Mouse (Mus musculus): ENCODE measurements around the gene Tchp.
A peak's percentile ranks its signal among the peaks of the same experiment; 100 is the strongest.

The Tchp gene

DNA sequence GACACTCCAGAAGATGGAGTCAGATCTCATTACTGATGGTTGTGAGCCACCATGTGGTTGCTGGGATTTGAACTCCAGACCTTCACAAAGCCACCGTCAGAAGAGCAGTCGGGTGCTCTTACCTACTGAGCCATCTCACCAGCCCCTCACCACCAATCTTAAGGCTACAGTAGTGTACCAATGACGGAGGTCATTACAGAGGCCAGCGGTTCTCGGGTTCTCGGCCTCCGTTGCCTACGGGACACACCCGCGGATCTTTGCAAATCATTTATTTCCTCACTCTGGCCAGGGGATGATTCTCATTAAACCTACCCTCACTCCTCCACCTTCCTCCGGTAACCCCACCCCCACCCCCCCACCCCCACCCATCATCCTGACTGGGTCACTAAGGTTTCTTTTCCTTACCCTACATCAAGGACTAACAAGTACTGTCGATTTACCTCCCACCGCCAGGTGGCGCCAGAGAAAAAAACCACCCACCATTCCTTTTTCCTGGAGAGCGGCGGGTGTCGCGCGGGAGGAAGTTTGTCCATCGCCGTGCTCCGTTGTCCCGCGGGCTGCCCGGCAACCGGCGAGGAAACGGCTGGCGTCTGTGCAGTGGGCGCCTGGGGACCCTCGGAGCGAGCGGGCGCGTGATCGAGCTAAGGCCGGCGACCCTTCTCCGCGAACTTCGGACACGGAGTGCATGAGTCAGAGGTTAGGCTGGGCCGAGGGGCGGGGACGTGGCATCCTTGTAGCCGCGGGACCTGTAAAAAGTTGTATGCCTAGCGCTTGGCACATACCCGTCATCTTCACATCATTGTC lies at the start of gene Tchp:
Tchp (plus strand) TSS at position 496 of the 804 bp plus-strand sequence.
- DNase-seq, result peak; percentile 96

DNA sequence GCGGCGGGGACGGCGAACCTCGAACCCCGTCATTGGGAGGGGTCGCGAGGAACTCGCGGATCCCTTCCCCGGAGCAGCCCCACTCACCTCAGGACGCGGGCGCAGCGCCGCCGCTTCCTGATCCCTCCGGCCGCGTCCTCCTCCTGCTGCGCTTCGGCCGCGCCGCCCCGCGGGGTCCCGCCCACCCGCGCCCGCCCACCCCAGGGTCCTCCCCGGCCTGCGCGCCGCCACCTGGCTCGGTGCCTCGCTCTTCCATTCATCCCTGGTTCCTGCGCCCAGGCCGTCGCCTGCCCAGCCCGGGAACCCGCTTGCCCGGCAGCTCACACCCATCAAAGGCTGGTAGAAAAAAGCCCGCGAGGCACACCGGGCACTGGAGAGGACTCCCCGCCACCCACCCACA lies 49.3 kb upstream of the Tchp start, which contains the start of gene Trpv4:
Trpv4 (minus strand) TSS at position 167 of the 400 bp plus-strand sequence.
- no peak for DNase-seq

DNA sequence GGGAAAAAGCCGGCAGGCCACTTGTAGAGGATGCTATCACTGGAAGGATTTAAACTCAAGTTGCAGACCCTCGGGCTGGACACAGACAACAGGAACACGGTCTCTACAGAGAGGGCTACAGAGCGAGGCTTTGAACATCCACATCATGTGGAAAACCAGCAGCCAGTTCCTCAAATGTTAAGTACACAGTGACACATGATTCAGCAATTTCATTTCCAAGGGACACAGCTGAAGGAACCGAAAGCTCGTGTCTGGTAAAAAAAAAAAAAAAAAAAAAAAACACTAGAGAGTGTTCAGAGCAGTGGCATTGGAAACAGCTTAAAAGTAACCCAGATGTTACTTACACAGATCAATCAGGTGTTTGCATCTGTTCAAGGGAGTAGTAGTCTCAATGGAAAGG lies 46.5 kb upstream of the Tchp start:
- no peak for DNase-seq

DNA sequence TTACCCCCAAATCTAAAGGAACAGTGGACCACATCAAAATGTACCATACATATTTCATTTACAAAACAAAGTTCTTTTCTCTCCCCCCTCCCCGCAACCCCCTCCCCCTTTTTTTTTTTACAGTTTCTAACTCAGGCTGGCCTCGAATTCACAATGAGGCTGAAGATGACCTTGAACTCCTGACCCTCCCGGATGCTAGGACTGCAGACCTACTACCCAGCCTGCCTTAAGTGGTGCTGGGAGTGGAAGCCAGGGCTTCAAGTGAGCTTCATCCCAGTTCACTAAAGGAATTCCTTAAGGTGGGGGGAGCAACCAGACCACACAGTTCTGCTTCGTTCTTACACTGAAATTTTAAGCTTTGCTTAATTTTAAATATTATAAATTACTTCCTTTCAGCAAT lies 43.4 kb upstream of the Tchp start:
- no peak for DNase-seq

DNA sequence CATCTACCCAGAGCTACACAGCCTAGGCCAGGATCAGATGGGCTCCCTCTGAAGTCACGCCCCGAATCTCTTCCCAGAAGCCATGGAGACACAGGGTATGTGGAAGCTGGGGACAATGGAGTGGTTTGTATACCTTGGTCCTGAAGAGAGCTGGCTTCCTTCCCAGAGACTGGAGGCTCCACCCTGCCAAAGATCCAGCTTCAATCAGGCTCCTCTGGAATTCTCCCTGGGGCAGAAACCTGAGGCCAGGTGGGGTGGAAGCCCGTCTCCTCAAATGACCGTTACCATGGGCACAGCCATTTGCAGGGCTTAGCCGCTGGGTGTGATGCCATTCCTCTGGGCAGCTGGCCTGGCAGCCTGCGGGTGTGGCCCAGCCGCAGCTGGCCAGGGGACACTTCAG lies 42.8 kb upstream of the Tchp start:
- DNase-seq, result peak; percentile 71

DNA sequence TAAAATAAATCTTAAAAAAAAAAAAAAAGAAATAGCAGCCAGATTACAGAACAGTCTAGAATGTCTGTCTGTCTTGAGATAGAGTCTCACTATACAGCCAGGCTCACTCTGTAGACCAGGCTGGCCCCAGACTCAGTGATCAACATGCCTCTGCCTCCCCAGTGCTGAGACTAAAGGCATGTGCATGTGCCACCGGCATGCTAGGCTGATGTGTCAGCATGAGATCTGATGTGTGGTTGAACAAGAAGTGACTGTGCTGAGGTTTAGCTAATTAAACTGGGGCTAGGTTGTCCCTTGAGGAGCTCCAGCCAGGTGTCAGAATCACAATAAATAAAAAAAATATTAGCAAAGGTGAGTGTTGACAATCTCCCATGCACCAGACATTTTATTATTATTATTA lies 40.9 kb upstream of the Tchp start:
- DNase-seq, result no peak

DNA sequence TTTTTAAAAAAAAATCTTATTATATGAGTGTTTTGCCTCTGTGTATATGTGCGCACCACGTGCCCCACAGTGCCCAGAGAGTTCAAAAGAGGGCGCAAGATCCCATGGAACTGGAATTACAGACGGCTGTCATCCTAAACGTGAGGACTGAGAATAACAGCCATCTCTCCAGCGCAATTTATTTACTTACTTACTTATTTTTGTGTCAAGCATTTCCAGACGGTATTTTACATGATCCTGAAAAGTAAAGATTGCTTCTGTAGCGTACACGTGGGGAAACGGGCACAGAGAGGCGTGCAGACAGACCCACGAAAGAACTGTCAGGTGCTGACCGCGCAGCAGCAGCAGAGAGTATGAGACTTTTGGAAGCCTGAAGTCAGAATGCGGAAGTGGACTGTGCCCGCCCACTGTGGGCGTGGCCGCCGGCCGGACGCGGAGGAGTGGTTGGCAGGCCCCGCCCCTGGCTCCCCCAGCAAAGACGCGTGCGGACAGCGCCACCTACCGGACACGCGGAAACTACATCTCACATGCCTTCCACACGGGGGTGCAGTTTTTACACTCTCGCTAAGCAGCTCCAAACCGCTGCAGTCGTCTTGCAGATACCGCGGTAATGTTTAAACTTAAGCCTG lies 40.2 kb upstream of the Tchp start:
- DNase-seq, result peak; percentile 98

DNA sequence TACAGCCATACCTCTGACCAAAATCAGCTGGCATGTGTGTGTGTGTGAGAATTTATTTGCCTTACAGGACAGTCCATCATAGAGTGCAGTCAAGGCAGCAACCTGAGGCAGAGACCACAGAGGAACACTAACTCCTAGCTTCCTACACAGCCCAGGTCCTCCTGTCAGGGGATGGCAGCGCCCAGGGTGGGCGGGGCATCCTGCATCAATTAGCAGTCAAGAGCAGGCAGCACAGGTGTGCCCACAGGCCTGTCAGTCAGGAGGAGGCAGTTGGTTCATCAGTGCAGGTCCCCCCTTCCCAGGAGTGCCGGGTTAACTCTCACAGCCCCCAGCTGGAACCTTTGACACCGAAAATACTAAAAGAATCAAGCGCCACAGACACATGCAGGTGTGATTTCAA lies 38.5 kb upstream of the Tchp start:
- no peak for DNase-seq

DNA sequence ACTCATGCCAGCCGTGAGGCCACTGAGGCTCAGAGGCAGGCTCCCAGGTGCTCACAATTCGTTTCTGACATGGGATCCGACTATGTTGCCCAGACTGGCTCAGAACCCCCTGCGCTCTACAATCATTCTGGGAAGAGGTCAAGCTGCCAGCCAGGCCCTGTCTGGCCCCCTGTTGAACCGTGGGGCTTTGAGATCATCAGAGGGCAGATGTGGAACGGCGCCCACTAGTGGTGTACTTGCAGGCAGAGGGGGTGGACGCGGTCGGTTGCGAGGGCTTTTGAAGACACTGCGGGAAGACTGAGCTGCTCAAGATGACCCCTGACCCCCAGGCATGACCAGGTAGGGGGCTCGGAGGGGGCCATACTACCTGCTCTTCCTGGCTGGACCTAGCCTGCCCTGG lies 34.4 kb upstream of the Tchp start:
- no peak for DNase-seq

DNA sequence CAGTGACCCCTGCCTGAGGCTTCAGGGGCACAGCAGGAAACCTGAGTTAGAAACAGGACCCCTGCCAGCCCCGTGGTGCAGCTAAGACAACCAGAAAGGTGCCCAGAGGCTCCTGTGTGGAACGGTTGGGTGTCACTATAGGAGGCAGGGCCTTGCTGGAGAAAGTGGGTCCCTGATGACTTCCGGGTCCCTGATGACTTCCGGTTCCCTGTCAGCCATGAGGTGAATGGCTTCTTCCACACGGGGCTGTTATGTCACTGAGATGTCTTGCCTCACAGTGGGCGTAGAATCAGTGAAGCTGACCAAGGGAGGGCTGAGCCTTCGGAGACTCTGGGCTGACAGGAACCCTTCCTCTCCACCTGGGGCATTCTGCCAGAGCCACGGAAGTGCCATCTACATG lies 33.0 kb upstream of the Tchp start:
- DNase-seq, result no peak

DNA sequence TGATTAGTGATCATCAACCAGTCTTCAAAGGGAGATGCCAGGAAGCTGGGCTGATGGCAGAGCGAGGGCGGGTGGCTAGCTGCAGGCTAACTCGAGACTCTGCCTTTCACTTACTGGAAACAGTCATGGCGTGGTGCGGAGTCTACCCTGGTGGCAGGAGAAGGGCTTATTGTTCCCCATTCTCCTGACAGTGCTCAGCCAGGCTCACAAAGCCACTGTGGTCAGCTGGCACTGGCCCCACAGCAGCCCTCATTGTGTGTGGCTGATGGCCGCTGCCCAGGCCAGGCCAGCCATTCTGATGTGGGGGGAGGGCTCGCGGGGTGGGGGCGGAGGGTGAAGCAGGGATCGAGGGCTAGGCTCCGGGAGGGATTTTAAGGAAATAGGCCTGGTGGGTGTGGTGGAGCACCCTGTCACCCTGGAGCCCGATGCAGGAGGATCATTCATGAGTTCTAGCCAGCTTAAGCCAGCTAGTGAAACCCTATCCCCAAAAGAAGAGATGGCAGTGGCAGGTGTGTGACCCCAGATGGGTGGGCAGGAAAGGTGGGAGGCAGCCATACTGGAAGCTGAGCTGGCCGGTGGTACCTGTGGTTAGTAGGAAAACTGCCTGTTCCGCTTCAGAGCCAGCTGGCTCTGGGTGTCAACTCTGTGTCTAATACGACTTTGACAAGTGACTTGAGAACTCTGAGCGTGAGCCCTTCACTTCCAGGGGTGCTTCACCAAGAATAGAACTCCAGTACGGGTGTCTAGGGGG lies 27.5 kb upstream of the Tchp start:
- DNase-seq, result peak; percentile 19

DNA sequence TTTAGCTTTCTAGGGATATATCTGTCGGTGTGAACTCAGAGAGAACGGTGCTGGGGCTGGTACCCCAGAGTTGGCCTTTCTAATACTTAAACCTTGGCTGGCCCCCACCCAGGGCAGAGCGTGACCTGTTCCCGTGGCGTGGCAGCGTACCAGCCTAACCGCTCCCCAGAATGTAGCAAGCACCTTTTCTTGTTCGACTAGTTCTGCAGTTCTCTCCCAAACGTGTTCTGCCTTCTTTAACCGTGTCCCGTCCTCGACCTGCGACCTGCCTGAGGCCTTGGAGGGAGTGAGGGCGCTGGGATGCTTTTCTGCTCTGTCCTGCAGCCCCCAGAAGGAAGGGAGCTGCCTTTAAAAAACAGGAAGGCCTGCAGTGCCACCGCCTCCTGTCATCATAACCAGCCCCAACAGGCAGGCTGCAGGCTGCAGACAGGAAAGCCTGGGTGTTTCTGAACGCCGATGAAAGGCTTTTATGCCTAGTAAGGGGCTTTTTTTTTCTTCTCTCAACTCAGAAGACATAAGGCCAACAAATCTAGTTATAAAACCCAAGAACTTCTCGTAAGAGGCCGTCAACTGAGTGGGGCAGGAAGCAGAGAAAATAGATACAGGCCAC lies 26.8 kb upstream of the Tchp start:
- DNase-seq, result peak; percentile 35

DNA sequence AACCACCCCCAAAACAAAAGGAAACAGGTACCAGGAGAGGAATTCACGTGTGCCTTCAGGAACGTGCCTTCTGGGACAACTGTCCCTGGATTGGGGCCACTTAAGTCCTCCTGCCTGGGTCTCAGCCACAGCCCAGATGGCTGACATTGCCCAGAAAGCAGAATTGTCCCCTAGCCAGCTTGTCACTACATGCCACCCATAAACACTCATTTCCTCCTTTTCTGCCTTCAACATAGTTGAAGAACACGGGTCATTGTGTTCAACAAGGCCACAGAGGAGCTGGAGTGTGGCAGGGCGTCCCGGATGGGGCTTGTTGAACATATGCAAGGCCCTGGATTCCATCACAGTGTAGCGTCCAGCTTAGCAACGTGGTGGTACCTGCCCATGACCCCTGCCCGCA lies 25.8 kb upstream of the Tchp start:
- DNase-seq, result peak; percentile 69

DNA sequence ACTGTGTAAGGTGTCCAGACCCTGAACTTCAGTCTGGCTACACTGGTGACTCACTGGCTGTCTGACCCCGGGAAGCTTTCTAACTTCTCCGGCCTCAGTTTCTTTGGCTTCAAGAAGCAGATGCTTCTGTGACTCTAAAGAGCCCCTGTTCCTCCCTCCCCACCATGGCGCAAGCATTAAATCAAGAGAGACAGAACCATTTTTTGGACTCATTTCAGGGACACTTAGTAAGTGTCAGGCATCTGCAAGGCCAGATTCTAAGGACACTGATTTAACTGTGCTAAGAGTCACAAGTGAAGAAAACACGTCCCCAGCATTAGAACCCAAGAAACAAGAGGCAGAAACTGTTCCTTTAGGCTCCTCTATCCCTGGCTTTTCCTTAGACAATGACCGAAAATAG lies 21.6 kb upstream of the Tchp start:
- no peak for DNase-seq

DNA sequence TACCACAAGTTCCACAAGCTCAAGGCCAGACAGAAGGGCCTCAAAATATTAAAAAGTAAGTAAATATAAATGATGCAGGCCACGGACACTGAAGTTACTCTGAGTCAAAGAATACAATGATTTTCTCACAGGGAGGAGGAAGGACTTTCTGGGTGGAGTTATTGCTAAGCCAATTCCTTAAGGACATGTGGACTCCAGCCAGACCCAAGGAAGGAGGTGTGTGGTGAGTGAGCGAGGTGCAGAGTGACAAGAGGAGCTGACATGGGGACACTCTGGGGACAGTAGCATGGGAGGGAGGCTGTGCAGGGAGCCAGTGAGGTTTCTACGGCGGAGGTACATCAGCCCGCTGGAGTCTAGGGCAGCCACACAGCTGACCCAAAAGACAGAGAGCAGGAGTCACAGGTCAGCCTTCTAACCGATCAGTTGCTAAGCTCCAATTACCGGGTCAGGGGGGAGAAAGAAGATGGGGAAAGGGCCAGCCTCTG lies 20.8 kb upstream of the Tchp start:
- peak; percentile 37 for DNase-seq

DNA sequence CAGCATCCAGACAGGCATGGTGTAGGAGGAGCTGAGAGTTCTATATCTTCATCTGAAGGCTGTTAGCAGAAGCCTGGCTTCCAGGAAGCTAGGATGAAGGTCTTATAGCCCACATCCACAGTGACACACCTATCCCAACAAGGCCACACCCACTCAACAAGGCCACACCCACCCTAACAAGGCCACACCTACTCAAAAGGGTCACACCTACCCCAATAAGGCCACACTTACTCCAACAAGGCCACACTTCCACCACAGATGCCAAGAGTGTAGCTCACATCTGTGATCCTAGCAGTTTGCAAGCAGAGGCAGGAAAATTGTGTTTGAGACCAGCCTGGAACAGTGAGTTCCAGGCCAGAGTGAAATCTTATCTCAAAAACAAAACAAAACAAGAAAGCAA lies 19.7 kb upstream of the Tchp start:
- peak; percentile 29 for DNase-seq

DNA sequence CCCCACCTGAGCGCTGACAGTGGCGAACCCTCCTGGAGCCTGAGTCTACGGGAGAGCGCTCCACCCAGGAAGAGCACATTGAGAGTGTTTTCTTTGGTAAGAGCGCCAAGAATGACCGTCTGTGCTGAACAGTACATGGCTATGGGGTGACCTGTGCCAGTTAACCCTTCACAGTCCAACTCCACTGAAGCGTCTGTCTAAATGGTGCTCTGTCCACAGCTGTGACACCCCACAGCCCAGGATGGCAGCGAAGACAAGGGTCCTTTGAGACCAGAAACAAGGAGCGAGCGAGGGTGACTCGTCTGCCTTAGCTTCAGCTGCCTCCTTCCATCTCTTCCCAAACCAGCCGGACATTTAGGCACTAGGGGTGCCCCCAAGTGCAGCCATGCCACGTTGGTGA lies 18.9 kb upstream of the Tchp start:
- no peak for DNase-seq

DNA sequence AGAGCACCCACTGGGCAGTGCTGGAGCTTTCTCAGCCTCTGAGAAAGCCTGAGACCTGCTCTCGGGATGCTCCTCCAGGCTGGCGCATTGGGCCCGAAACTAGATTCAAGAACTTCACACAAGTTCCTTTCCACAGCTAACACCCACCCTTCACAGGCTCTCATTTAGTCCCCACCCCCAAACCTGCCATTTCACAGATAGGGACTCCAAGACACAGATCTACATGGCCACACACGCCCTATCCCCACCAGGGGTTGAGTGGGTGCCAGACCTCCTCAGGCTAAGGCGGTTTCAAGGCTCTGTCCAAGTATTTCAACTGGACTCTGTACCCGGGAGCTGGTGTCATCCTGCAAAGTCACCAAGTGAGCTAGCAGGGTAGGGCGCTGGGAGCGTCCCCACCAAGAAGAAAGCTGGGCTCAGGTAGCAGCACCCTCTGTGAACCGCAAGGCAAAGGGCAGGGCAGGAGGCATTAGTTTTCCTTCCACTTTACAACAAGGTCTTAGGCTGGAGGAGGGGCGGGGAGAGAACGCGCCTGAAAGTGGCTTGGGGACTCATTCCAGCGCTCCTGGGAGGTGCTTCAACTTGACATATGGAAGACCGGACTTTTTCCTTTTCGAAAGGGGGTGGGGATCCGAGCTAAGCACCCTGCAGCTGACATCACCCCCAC lies 17.7 kb upstream of the Tchp start:
- peak; percentile 58 for DNase-seq

DNA sequence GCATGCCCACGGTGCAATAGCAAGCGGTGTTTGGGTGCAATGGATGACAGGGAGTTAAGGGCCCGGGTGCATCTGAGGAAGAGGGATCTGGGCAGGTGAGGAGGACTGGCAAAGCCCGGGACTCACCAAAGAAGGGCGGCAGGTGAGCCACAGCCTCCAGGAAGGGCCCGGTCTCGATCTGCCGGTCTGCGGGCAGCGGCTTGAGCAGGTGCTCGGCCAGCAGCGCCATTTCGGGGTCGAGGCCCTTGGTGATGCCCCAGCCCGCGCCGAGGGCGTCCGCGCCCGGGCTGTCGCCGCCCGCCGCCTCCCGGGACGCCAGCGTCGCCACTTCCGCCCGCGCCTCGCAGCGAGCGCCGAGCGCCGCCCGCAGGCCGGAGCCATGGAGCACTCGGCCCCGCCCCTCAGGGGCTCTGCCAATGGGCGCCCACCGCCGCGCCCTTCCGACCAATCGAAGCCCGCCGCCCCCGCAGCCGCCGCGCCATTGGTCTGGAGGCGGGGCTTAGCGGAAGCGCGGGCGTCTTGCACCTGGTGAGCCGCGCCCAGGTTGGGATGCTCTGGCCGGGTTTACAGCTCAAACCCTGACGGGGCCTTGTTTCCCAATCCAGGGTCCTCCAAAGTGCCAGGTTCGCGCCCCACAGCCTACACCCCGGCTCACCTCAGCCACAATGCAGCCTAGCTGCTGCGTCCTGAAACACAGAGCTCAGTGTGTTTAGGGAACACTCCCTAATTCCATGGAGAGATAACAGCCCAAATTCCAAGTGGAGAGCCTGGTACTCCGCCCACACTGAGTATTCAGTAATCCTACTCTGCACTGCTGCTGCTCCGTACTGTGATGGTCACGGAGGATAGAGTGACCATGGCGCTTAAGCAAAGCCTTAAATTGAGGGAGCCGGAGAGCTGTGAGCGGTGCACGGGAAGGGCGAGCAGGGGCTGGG lies 16.7 kb upstream of the Tchp start, which contains the start of gene Gltp:
Gltp (minus strand) TSS at position 352 of the 935 bp plus-strand sequence.
- peak; percentile 95 for DNase-seq

DNA sequence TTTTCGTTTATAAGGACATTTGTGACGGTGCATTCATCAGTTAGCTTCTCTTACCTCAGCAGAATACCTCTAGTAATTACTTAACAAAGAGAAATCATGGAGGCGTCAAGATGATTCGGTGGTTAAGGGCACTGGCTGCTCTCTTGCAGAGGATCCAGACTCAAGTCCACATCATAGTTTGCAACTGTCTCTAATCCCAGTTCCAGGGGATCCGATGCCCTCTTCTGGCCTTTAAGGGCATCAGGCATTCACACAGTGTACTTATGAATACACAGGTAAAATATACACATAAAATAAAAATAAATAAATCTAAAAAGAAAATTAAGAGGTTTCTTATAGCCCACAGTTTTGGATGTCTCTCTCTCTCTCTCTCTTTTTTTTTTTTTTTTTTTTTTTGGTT lies 11.8 kb upstream of the Tchp start:
- DNase-seq, result no peak

DNA sequence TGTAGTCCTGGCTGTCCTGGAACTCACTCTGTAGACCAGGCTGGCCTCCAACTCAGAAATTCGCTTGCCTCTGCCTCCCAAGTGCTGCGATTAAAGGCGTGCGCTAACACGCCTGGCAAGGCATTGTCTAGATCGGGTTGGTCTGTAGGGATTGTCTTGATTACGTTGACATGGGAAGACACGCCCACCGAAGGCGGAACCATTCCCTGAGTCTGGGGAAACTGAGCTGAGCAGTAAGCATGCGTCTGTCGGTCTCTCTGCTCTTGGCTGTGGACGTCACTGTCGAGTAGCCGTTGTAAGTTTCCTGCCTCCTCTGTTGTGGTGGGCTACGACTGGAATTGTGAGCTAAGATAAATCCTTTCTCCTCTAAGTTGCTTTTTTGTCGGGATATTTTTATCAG lies 10.6 kb upstream of the Tchp start:
- no peak for DNase-seq

Data from lung, postnatal 10 days (tissue).